Mouse (Mus musculus) MN1 (cell line): ENCODE measurements around the gene Golga1.

ENCODE experiments used
- DNase-seq: peaks from one replicate; pipeline ENCODE4 v3.0.0-alpha.2; 2016; ENCODE audit warnings: low spot score

The Golga1 gene

DNA sequence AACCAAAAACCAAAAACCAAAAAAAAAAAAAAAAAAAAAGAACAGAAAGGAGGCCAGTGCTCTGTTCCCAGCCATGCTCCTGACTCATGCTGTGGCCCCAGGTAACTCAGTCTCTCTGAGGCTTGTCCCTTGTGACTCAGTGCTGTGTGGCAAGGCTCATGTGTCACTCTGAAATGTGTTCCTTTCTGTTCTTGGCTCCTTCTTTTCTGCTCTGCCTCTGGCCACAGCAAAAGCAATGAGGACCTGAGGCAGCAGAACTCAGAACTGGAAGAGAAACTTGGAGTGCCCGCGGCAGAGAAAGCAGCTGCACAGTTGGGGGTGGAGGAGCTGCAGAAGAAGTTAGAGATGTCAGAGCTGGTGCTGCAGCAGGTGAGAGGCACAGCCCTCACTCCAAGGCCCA is 91.2 kb downstream of the Golga1 start:
- DNase-seq: no peak

DNA sequence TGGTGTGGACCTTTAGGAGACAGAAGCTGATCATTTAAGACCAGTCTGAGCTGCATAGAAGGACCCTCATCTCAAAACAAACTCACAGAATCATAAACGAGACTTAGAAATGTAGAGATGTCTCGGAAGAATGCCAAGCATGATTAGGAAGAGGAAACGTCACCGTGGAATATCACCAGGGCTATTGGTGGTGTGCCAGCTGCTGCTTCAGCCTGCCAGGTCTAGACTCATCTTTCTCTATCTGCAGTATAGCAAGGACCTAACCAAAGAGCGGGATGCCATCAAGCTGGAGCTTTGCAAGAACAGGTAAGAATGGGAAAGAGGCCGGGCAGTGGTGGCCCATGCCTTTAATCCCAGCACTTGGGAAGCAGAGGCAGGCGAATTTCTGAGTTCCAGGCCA is 91.6 kb downstream of the Golga1 start:
- DNase-seq: no peak

DNA sequence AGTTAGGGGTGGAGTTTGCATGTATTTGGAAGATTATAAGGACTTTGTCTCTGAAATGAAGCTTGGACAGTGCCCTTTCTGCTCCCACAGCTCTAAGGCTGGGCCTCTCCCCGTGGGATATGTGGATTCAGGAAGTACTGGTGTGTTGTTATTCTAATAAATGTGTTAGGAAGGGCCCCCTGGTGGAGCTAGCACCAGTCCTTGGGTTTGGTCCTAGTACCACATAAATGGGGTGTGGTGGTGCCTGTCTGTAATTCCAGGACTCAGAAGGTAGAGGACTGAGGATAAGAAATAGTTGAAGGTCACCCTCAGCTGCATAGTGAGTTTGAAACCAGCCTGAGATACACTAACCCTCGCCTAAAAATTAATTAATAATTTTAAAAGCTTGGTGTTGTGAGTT is 92.1 kb downstream of the Golga1 start:
- no peak for DNase-seq

DNA sequence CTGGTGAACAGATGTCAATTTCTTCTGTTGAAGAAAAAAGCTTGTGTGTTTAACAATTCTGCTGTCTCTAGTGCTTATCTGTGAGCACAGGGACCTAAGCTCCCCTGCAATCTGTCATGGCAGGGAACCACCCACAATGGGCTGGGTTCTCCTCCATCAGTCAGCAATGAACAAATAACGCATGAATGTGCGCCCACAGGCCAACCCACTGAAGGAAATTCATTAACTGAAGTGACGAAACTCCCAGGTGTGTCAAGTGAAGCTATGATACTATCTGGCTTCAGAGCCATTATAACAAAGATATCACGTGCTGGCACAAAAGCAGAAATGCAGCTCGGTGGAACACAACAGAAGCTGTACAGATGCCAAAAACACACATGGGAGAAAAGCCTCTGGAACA is 95.3 kb downstream of the Golga1 start:
- DNase-seq: no peak

DNA sequence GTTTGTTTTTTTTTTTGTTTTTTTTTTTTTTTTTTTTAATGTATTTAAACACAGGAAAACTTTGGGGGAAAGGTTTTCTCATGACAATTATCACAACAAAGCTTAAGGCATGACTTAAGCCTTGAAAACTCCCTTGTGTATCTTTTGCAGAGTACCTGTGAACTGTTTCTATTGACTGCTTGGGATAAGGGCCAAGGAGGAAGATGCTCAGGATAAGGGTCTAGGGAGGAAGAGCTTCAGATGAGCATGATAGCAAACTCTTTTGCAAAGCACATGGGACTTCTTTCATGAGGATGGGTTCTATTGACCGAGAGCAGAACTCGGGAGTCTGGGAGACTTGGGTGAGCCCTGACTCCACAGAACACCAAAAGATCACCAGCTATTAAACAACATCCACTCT is 95.7 kb downstream of the Golga1 start:
- DNase-seq: no peak
